Mouse (Mus musculus) liver, embryonic 13.5 days (tissue): Measurements from ENCODE around the gene Gm11032. TPM values are rescaled to one million over a fixed set of nuclear protein-coding genes. Genes with fewer than 3 reads are reported as not detected.
A peak's percentile ranks its signal among the peaks of the same experiment; 100 is the strongest.
"Not testable (repeated sequence)": the region's sequence is repeated elsewhere in the genome, so short reads cannot be mapped to it uniquely, and the experiment has no call there.

ENCODE experiments used
- ATAC-seq: fragments of 200-750 bp; cut with Nextera tagmentation; 2 replicates; pipeline ENCODE4 v1.8.0; 2017; ENCODE audit warnings: low read depth, mild to moderate bottlenecking, moderate number of reproducible peaks, moderate library complexity
- DNase-seq: peaks from one replicate; pipeline ENCODE4 v3.0.0; 2022
- H3K27ac ChIP-seq: fragments of 300-500 bp; sonication (generic); 2 replicates; pipeline ENCODE4 v1.5.1; 2015; ENCODE audit warnings: moderate library complexity, mild to moderate bottlenecking, inconsistent platforms
- H3K27me3 ChIP-seq: fragments of 300-500 bp; sonication (generic); 2 replicates; pipeline ENCODE4 v1.6.1; 2015; ENCODE audit warnings: mild to moderate bottlenecking, inconsistent platforms
- H3K36me3 ChIP-seq: fragments of 300-500 bp; sonication (generic); 2 replicates; pipeline ENCODE4 v1.6.1; 2015; ENCODE audit warnings: mild to moderate bottlenecking, inconsistent platforms
- H3K4me1 ChIP-seq: fragments of 300-500 bp; sonication (generic); replicated peaks from 2 replicates; pipeline ENCODE4 v1.6.1; 2015; ENCODE audit warnings: inconsistent platforms
- H3K4me2 ChIP-seq: fragments of 300-500 bp; sonication (generic); 2 replicates; pipeline ENCODE4 v1.6.1; 2015; ENCODE audit warnings: inconsistent platforms, mild to moderate bottlenecking, moderate library complexity
- H3K4me3 ChIP-seq: fragments of 300-500 bp; sonication (generic); replicated peaks from 2 replicates; pipeline ENCODE4 v1.5.1; 2015; ENCODE audit warnings: mild to moderate bottlenecking, inconsistent platforms
- H3K9ac ChIP-seq: fragments of 300-500 bp; sonication (generic); 2 replicates; pipeline ENCODE4 v1.6.1; 2015; ENCODE audit warnings: mild to moderate bottlenecking, inconsistent platforms
- H3K9me3 ChIP-seq: fragments of 300-500 bp; sonication (generic); replicated peaks from 2 replicates; pipeline ENCODE4 v1.6.1; 2016; ENCODE audit warnings: inconsistent platforms
- WGBS: fragments of 180-500 bp; shearing (Covaris S2); methylation state at CpG from one replicate; pipeline ENCODE4 v1.1.7; 2015; ENCODE audit not compliant: insufficient replicate concordance; 5-methylcytosine and 5-hydroxymethylcytosine counted together
- polyA plus RNA-seq: library from polyadenylated mRNA; unstranded; fragments of >200 nt; fragmentation: Nextera tagmentation; extraction: Ambion mirVana; gene quantifications from 2 replicates; pipeline ENCODE4 v1.2.1, GENCODE M21; 2015

The Gm11032 gene
- polyA plus RNA-seq, 1 experiment from 2014 or later = not detected

GRCm38 (mm10) chr11:4625931-4626330, 6.1 kb downstream of the Gm11032 start:
- Histone ChIP-seq H3K4me1 (peaks cover 8% of the 10 kb centered on the region), H3K4me3 (no peak overlapping the region), H3K9ac (no peak overlapping the region), H3K4me2 (no peak overlapping the region), H3K36me3 (no peaks in the 10 kb centered on the region), H3K9me3 (no peaks in the 10 kb centered on the region), H3K27me3 (peaks cover 9% of the 10 kb centered on the region; the same call in 1 of the 2 replicates), H3K27ac (no peak overlapping the region)
- ATAC-seq (no peak), DNase-seq (no peak)
- WGBS = 70% methylated on average over 7 of the region's 7 CpGs

- WGBS = 76% methylated on average over 7 of the region's 7 CpGs
- ATAC-seq (no peak), DNase-seq (no peak)
- Histone ChIP-seq H3K4me3 (no peak overlapping the region), H3K9ac (no peak overlapping the region), H3K27me3 (peaks cover 21% of the 10 kb centered on the region; the same call in 1 of the 2 replicates), H3K4me2 (no peak overlapping the region), H3K36me3 (no peaks in the 10 kb centered on the region), H3K9me3 (no peaks in the 10 kb centered on the region), H3K4me1 (peaks cover 8% of the 10 kb centered on the region), H3K27ac (no peak overlapping the region)
Measured at GRCm38 (mm10) chr11:4627636-4628035, 7.8 kb downstream of the Gm11032 start.

- 0 out of 2 replicates have a peak overlapping the region, but pooled peaks have one; percentile 22 for H3K27ac ChIP-seq
- DNase-seq = no peak
- H3K4me2 ChIP-seq = no peak overlapping the region
- 45% methylated on average over 8 of the region's 8 CpGs for WGBS
- no peaks in the 10 kb centered on the region for H3K36me3 ChIP-seq
- H3K27me3 ChIP-seq = peaks cover 26% of the 10 kb centered on the region; the same call in 1 of the 2 replicates
- no peak for ATAC-seq
- H3K9me3 ChIP-seq = no peaks in the 10 kb centered on the region
- no peak overlapping the region for H3K4me3 ChIP-seq
- no peak overlapping the region for H3K9ac ChIP-seq
- peaks cover 19% of the 10 kb centered on the region for H3K4me1 ChIP-seq
Measured at GRCm38 (mm10) chr11:4629861-4630280, 10.0 kb downstream of the Gm11032 start.

GRCm38 (mm10) chr11:4633420-4633819, 13.6 kb downstream of the Gm11032 start:
- peaks cover 19% of the 10 kb centered on the region; the same call in 1 of the 2 replicates for H3K27me3 ChIP-seq
- H3K9me3 ChIP-seq = no peaks in the 10 kb centered on the region
- no peak overlapping the region for H3K9ac ChIP-seq
- no peak for DNase-seq
- H3K4me2 ChIP-seq = no peak overlapping the region
- H3K27ac ChIP-seq = no peak overlapping the region
- WGBS = 52% methylated on average over 2 of the region's 2 CpGs
- no peak overlapping the region for H3K4me3 ChIP-seq
- ATAC-seq = no peak
- H3K4me1 ChIP-seq = peaks cover 41% of the 10 kb centered on the region
- H3K36me3 ChIP-seq = no peaks in the 10 kb centered on the region

- no peaks in the 10 kb centered on the region for H3K36me3 ChIP-seq
- peaks cover 19% of the 10 kb centered on the region; the same call in 1 of the 2 replicates for H3K27me3 ChIP-seq
- peak overlapping the region; percentile 39; the same call in 1 of the 2 replicates for H3K9ac ChIP-seq
- H3K4me1 ChIP-seq = peaks cover 50% of the 10 kb centered on the region
- DNase-seq (no peak), ATAC-seq (no peak)
- no peaks in the 10 kb centered on the region for H3K9me3 ChIP-seq
- H3K4me2 ChIP-seq = no peak overlapping the region
- no peak overlapping the region for H3K27ac ChIP-seq
- H3K4me3 ChIP-seq = no peak overlapping the region
- 39% methylated on average over 5 of the region's 5 CpGs for WGBS
Measured at GRCm38 (mm10) chr11:4634395-4634794, 14.5 kb downstream of the Gm11032 start.

GRCm38 (mm10) chr11:4636782-4637342, 17.0 kb downstream of the Gm11032 start:
- Histone ChIP-seq H3K9ac (no peak overlapping the region), H3K4me3 (peak overlapping the region; percentile 77), H3K27ac (peak overlapping the region; percentile 85), H3K27me3 (peaks cover 12% of the 10 kb centered on the region; the same call in 1 of the 2 replicates), H3K9me3 (no peaks in the 10 kb centered on the region), H3K4me1 (peaks cover 56% of the 10 kb centered on the region), H3K36me3 (peaks cover 15% of the 10 kb centered on the region), H3K4me2 (peak overlapping the region; percentile 85)
- WGBS = 42% methylated on average over 5 of the region's 5 CpGs
- no peak for DNase-seq
- 0 out of 2 replicates have a peak, but pooled peaks have one; percentile 10 for ATAC-seq

GRCm38 (mm10) chr11:4637534-4638234, 17.8 kb downstream of the Gm11032 start, which contains the start of gene Ascc2:
Gene Ascc2 (plus strand): TSS chr11:4637747.
- WGBS = under 1% methylated on average over 35 of the region's 35 CpGs
- Histone ChIP-seq H3K4me2 (peak within 1 kb of the TSS; percentile 85), H3K4me1 (peaks cover 56% of the 10 kb centered on the region), H3K27ac (peak within 1 kb of the TSS; percentile 85), H3K27me3 (0 out of 2 replicates have a peak, but pooled peaks cover 5% of the 10 kb centered on the region), H3K9ac (peak within 1 kb of the TSS; percentile 79), H3K36me3 (peaks cover 23% of the 10 kb centered on the region), H3K9me3 (no peaks in the 10 kb centered on the region), H3K4me3 (peak within 1 kb of the TSS; percentile 77)
- ATAC-seq (peak; percentile 90), DNase-seq (peak; percentile 95)

- 13% methylated on average over 7 of the region's 7 CpGs for WGBS
- Histone ChIP-seq H3K36me3 (peaks cover 28% of the 10 kb centered on the region), H3K4me2 (peak overlapping the region; percentile 85), H3K27me3 (0 out of 2 replicates have a peak, but pooled peaks cover 3% of the 10 kb centered on the region), H3K4me1 (peaks cover 56% of the 10 kb centered on the region), H3K27ac (peak overlapping the region; percentile 85), H3K4me3 (peak overlapping the region; percentile 77), H3K9me3 (no peaks in the 10 kb centered on the region), H3K9ac (peak overlapping the region; percentile 79)
- DNase-seq = no peak
- peak; percentile 18; the same call in 1 of the 2 replicates for ATAC-seq
Measured at GRCm38 (mm10) chr11:4638261-4638660, 18.4 kb downstream of the Gm11032 start.

GRCm38 (mm10) chr11:4641185-4641584, 21.3 kb downstream of the Gm11032 start:
- H3K4me2 ChIP-seq = no peak overlapping the region
- DNase-seq (no peak), ATAC-seq (no peak)
- no peak overlapping the region for H3K27ac ChIP-seq
- H3K4me3 ChIP-seq = no peak overlapping the region
- no peak overlapping the region for H3K9ac ChIP-seq
- no peaks in the 10 kb centered on the region for H3K27me3 ChIP-seq
- peaks cover 48% of the 10 kb centered on the region for H3K36me3 ChIP-seq
- H3K4me1 ChIP-seq = peaks cover 40% of the 10 kb centered on the region
- no peaks in the 10 kb centered on the region for H3K9me3 ChIP-seq

- no peak overlapping the region for H3K4me2 ChIP-seq
- H3K4me3 ChIP-seq = no peak overlapping the region
- peaks cover 72% of the 10 kb centered on the region for H3K36me3 ChIP-seq
- no peak overlapping the region for H3K9ac ChIP-seq
- DNase-seq = no peak
- H3K27me3 ChIP-seq = no peaks in the 10 kb centered on the region
- 70% methylated on average over 5 of the region's 5 CpGs for WGBS
- no peak for ATAC-seq
- H3K9me3 ChIP-seq = no peaks in the 10 kb centered on the region
- peaks cover 21% of the 10 kb centered on the region for H3K4me1 ChIP-seq
- H3K27ac ChIP-seq = no peak overlapping the region
Measured at GRCm38 (mm10) chr11:4643722-4644121, 23.9 kb downstream of the Gm11032 start.

GRCm38 (mm10) chr11:4645180-4645579, 25.3 kb downstream of the Gm11032 start:
- ATAC-seq, H3K4me3 ChIP-seq, H3K4me1 ChIP-seq, DNase-seq, H3K9ac ChIP-seq, H3K4me2 ChIP-seq, H3K9me3 ChIP-seq, H3K27ac ChIP-seq, H3K27me3 ChIP-seq: not testable (repeated sequence)
- WGBS = 71% methylated on average over 6 of the region's 6 CpGs
- H3K36me3 ChIP-seq = peaks cover 84% of the 10 kb centered on the region
